Mouse (Mus musculus) lung, postnatal 0 days (tissue): Measurements from ENCODE around the gene Gm10282. TPM values are rescaled to one million over a fixed set of nuclear protein-coding genes. Genes with fewer than 3 reads are reported as not detected.

Source experiments
- ATAC-seq: fragments of 200-750 bp; cut with Nextera tagmentation; 2 replicates; pipeline ENCODE4 v1.8.0; 2017; ENCODE audit warnings: moderate library complexity
- DNase-seq: peaks from one replicate; pipeline ENCODE4 v3.0.0-alpha.2; 2016; ENCODE audit warnings: low spot score
- H3K27ac ChIP-seq: fragments of 300-500 bp; sonication (generic); 2 replicates; pipeline ENCODE4 v1.5.1; 2014; ENCODE audit warnings: antibody characterized with exemption, mild to moderate bottlenecking, low read length, mixed read lengths
- H3K27me3 ChIP-seq: fragments of 300-500 bp; sonication (generic); replicated peaks from 2 replicates; pipeline ENCODE4 v1.6.1; 2014; ENCODE audit warnings: low read length, mixed read lengths; ENCODE audit not compliant: insufficient read depth
- H3K36me3 ChIP-seq: fragments of 300-500 bp; sonication (generic); 2 replicates; pipeline ENCODE4 v1.6.1; 2014; ENCODE audit warnings: low read length, mixed read lengths; ENCODE audit not compliant: insufficient read depth
- H3K4me1 ChIP-seq: fragments of 300-500 bp; sonication (generic); 2 replicates; pipeline ENCODE4 v1.6.1; 2014; ENCODE audit warnings: antibody characterized with exemption, low read depth, low read length, mixed read lengths; ENCODE audit not compliant: insufficient read depth
- H3K4me2 ChIP-seq: fragments of 300-500 bp; sonication (generic); replicated peaks from 2 replicates; pipeline ENCODE4 v1.6.1; 2014; ENCODE audit warnings: low read depth, mild to moderate bottlenecking, low read length, moderate library complexity, mixed read lengths
- H3K4me3 ChIP-seq: fragments of 300-500 bp; sonication (generic); 2 replicates; pipeline ENCODE4 v1.5.1; 2014; ENCODE audit warnings: low read depth, low read length
- H3K9ac ChIP-seq: fragments of 300-500 bp; sonication (generic); replicated peaks from 2 replicates; pipeline ENCODE4 v1.6.1; 2014; ENCODE audit warnings: low read depth, mild to moderate bottlenecking
- H3K9me3 ChIP-seq: fragments of 300-500 bp; sonication (generic); 2 replicates; pipeline ENCODE4 v1.6.1; 2016; ENCODE audit warnings: low read length, mixed read lengths
- CTCF ChIP-seq: IDR thresholded peaks from 2 replicates; pipeline ENCODE4 v1.5.1; 2016; ENCODE audit warnings: antibody characterized with exemption, mild to moderate bottlenecking
- EP300 ChIP-seq: IDR thresholded peaks from 2 replicates; pipeline ENCODE4 v1.6.1; 2016; ENCODE audit warnings: antibody characterized with exemption, mild to moderate bottlenecking, control low read depth
- WGBS: fragments of 180-500 bp; shearing (Covaris S2); extraction: QIAGEN DNeasy Blood & Tissue Kit; methylation state at CpG from one replicate; pipeline ENCODE4 v1.1.7; 2014; 5-methylcytosine and 5-hydroxymethylcytosine counted together
- polyA plus RNA-seq: library from polyadenylated mRNA; unstranded; fragments of >200 nt; fragmentation: Nextera tagmentation; extraction: Ambion mirVana; gene quantifications from 2 replicates; pipeline ENCODE4 v1.2.1, GENCODE M21; 2015

The Gm10282 gene
- polyA plus RNA-seq, 1 experiment from 2014 or later, result 5.7 TPM

GRCm38 (mm10) chr8:72349838-72350237, 44.8 kb upstream of the Gm10282 start:
- H3K9me3 ChIP-seq, result no peaks in the 10 kb centered on the region
- 83% methylated on average over 9 of the region's 9 CpGs for whole genome bisulfite sequencing
- 0 out of 2 replicates have a peak, but pooled peaks cover 3% of the 10 kb centered on the region for H3K4me1 ChIP-seq
- no peak for TF ChIP-seq CTCF
- TF ChIP-seq EP300, result no peak
- no peak overlapping the region for H3K27ac ChIP-seq
- no peak overlapping the region for H3K9ac ChIP-seq
- no peak overlapping the region for H3K4me2 ChIP-seq
- 0 out of 2 replicates have a peak, but pooled peaks cover 2% of the 10 kb centered on the region for H3K36me3 ChIP-seq
- DNase-seq (no peak), ATAC-seq (no peak)
- H3K27me3 ChIP-seq, result no peaks in the 10 kb centered on the region
- no peak overlapping the region for H3K4me3 ChIP-seq

- Histone ChIP-seq H3K9me3 (no peaks in the 10 kb centered on the region), H3K36me3 (0 out of 2 replicates have a peak, but pooled peaks cover 3% of the 10 kb centered on the region), H3K4me2 (no peak overlapping the region), H3K4me1 (0 out of 2 replicates have a peak, but pooled peaks cover under 1% of the 10 kb centered on the region), H3K27me3 (no peaks in the 10 kb centered on the region), H3K27ac (no peak overlapping the region), H3K9ac (no peak overlapping the region), H3K4me3 (no peak overlapping the region)
- DNase-seq, result no peak
- TF ChIP-seq CTCF (no peak), EP300 (no peak)
- WGBS, result 94% methylated on average over 1 of the region's 1 CpGs
- no peak for ATAC-seq
Measured at GRCm38 (mm10) chr8:72348956-72349355, 43.9 kb upstream of the Gm10282 start.

GRCm38 (mm10) chr8:72348114-72348513, 43.1 kb upstream of the Gm10282 start:
- no peak overlapping the region for H3K4me3 ChIP-seq
- ATAC-seq (no peak), DNase-seq (no peak)
- no peak overlapping the region for H3K9ac ChIP-seq
- 81% methylated on average over 2 of the region's 2 CpGs for WGBS
- no peak for TF ChIP-seq EP300
- no peak for TF ChIP-seq CTCF
- no peaks in the 10 kb centered on the region for H3K27me3 ChIP-seq
- H3K4me2 ChIP-seq, result no peak overlapping the region
- H3K36me3 ChIP-seq, result 0 out of 2 replicates have a peak, but pooled peaks cover 3% of the 10 kb centered on the region
- H3K9me3 ChIP-seq, result no peaks in the 10 kb centered on the region
- H3K4me1 ChIP-seq, result no peaks in the 10 kb centered on the region
- H3K27ac ChIP-seq, result no peak overlapping the region

GRCm38 (mm10) chr8:72347553-72347952, 42.5 kb upstream of the Gm10282 start:
- no peak overlapping the region for H3K4me3 ChIP-seq
- ATAC-seq (peak; percentile 71), DNase-seq (peak; percentile 24)
- no peak for TF ChIP-seq EP300
- TF ChIP-seq CTCF, result no peak
- 0 out of 2 replicates have a peak, but pooled peaks cover 3% of the 10 kb centered on the region for H3K36me3 ChIP-seq
- no peaks in the 10 kb centered on the region for H3K27me3 ChIP-seq
- H3K27ac ChIP-seq, result no peak overlapping the region
- H3K4me2 ChIP-seq, result no peak overlapping the region
- no peak overlapping the region for H3K9ac ChIP-seq
- H3K9me3 ChIP-seq, result no peaks in the 10 kb centered on the region
- H3K4me1 ChIP-seq, result no peaks in the 10 kb centered on the region
- 92% methylated on average over 1 of the region's 1 CpGs for WGBS

- DNase-seq (no peak), ATAC-seq (no peak)
- no peak overlapping the region for H3K27ac ChIP-seq
- 68% methylated on average over 3 of the region's 4 CpGs for WGBS
- H3K4me2 ChIP-seq, result no peak overlapping the region
- H3K9ac ChIP-seq, result no peak overlapping the region
- TF ChIP-seq EP300 (no peak), CTCF (no peak)
- no peaks in the 10 kb centered on the region for H3K4me1 ChIP-seq
- no peaks in the 10 kb centered on the region for H3K27me3 ChIP-seq
- H3K36me3 ChIP-seq, result peaks cover 11% of the 10 kb centered on the region; the same call in 1 of the 2 replicates
- H3K9me3 ChIP-seq, result no peaks in the 10 kb centered on the region
- H3K4me3 ChIP-seq, result no peak overlapping the region
Measured at GRCm38 (mm10) chr8:72343725-72344124, 38.7 kb upstream of the Gm10282 start.

GRCm38 (mm10) chr8:72342556-72343300, 37.7 kb upstream of the Gm10282 start:
- TF ChIP-seq EP300 (no peak), CTCF (no peak)
- Histone ChIP-seq H3K4me2 (no peak overlapping the region), H3K36me3 (peaks cover 11% of the 10 kb centered on the region; the same call in 1 of the 2 replicates), H3K27me3 (no peaks in the 10 kb centered on the region), H3K4me1 (no peaks in the 10 kb centered on the region), H3K9ac (no peak overlapping the region), H3K27ac (no peak overlapping the region), H3K4me3 (no peak overlapping the region), H3K9me3 (no peaks in the 10 kb centered on the region)
- DNase-seq (no peak), ATAC-seq (no peak)
- WGBS, result 93% methylated on average over 5 of the region's 5 CpGs
